Mouse (Mus musculus) forebrain, embryonic 16.5 days (tissue): ENCODE data around the gene Olfr1247. TPM values are rescaled to one million over a fixed set of nuclear protein-coding genes. Genes with fewer than 3 reads are reported as not detected.
"Not testable (repeated sequence)": the region's sequence is repeated elsewhere in the genome, so short reads cannot be mapped to it uniquely, and the experiment has no call there.

Experiments
- ATAC-seq: fragments of 200-750 bp; cut with Nextera tagmentation; 2 replicates; pipeline ENCODE4 v1.8.0; 2017; ENCODE audit warnings: mild to moderate bottlenecking, moderate library complexity
- H3K27ac ChIP-seq: fragments of 300-500 bp; sonication (generic); 2 replicates; pipeline ENCODE4 v1.5.1; 2014; ENCODE audit warnings: low read length, control low read depth
- H3K27me3 ChIP-seq: fragments of 300-500 bp; sonication (generic); replicated peaks from 2 replicates; pipeline ENCODE4 v1.6.1; 2014; ENCODE audit warnings: low read length; ENCODE audit not compliant: control insufficient read depth, insufficient read depth
- H3K36me3 ChIP-seq: fragments of 300-500 bp; sonication (generic); 2 replicates; pipeline ENCODE4 v1.6.1; 2014; ENCODE audit not compliant: control insufficient read depth, insufficient read depth
- H3K4me1 ChIP-seq: fragments of 300-500 bp; sonication (generic); replicated peaks from 2 replicates; pipeline ENCODE4 v1.6.1; 2014; ENCODE audit warnings: low read length; ENCODE audit not compliant: control insufficient read depth, insufficient read depth
- H3K4me2 ChIP-seq: fragments of 300-500 bp; sonication (generic); 2 replicates; pipeline ENCODE4 v1.6.1; 2014; ENCODE audit warnings: mild to moderate bottlenecking, low read length, control low read depth
- H3K4me3 ChIP-seq: fragments of 300-500 bp; sonication (generic); replicated peaks from 2 replicates; pipeline ENCODE4 v1.5.1; 2014; ENCODE audit warnings: mild to moderate bottlenecking, low read length, control low read depth
- H3K9ac ChIP-seq: fragments of 300-500 bp; sonication (generic); replicated peaks from 2 replicates; pipeline ENCODE4 v1.6.1; 2014; ENCODE audit warnings: low read depth, low read length, control low read depth
- H3K9me3 ChIP-seq: fragments of 300-500 bp; sonication (generic); 2 replicates; pipeline ENCODE4 v1.6.1; 2016; ENCODE audit warnings: low read length; ENCODE audit not compliant: control insufficient read depth
- WGBS: fragments of 180-500 bp; shearing (Covaris S2); extraction: QIAGEN DNeasy Blood & Tissue Kit; methylation state at CpG from one replicate; pipeline ENCODE4 v1.1.7; 2014; 5-methylcytosine and 5-hydroxymethylcytosine counted together
- polyA plus RNA-seq: library from polyadenylated mRNA; unstranded; fragments of >200 nt; fragmentation: Nextera tagmentation; extraction: Ambion mirVana; gene quantifications from 2 replicates; pipeline ENCODE4 v1.2.1, GENCODE M21; 2015

The Olfr1247 gene
- not detected in 2 replicates for polyA plus RNA-seq

- H3K4me3 ChIP-seq, result no peak within 1 kb of the TSS
- no peak within 1 kb of the TSS for H3K27ac ChIP-seq
- no peak within 1 kb of the TSS for H3K4me2 ChIP-seq
- no peaks in the 10 kb centered on the region for H3K9me3 ChIP-seq
- no peaks in the 10 kb centered on the region for H3K36me3 ChIP-seq
- ATAC-seq, result no peak
- H3K27me3 ChIP-seq, result no peaks in the 10 kb centered on the region
- H3K9ac ChIP-seq, result no peak within 1 kb of the TSS
- WGBS, result 93% methylated on average over 2 of the region's 2 CpGs
- no peaks in the 10 kb centered on the region for H3K4me1 ChIP-seq
Measured at GRCm38 (mm10) chr2:89614030-89614429, at the start of gene Olfr1247. Olfr1247 (minus strand) TSS chr2:89614130.

- Histone ChIP-seq H3K36me3 (no peaks in the 10 kb centered on the region), H3K9ac (no peak within 1 kb of the TSS), H3K4me2 (no peak within 1 kb of the TSS), H3K4me1 (no peaks in the 10 kb centered on the region), H3K9me3 (no peaks in the 10 kb centered on the region), H3K27me3 (no peaks in the 10 kb centered on the region), H3K4me3 (no peak within 1 kb of the TSS), H3K27ac (no peak within 1 kb of the TSS)
- ATAC-seq, result no peak
Measured at GRCm38 (mm10) chr2:89661367-89661766, 47.4 kb upstream of the Olfr1247 start, which contains the start of gene Olfr1250. Olfr1250 (minus strand) TSS chr2:89661467.

GRCm38 (mm10) chr2:89634883-89635282 lies 21.0 kb upstream of the Olfr1247 start, which contains the start of gene Olfr1249:
Olfr1249 (minus strand) TSS chr2:89634983.
- no peaks in the 10 kb centered on the region for H3K36me3 ChIP-seq
- no peak within 1 kb of the TSS for H3K9ac ChIP-seq
- no peaks in the 10 kb centered on the region for H3K9me3 ChIP-seq
- no peak for ATAC-seq
- no peak within 1 kb of the TSS for H3K4me2 ChIP-seq
- WGBS, result 91% methylated on average over 2 of the region's 2 CpGs
- no peak within 1 kb of the TSS for H3K4me3 ChIP-seq
- no peaks in the 10 kb centered on the region for H3K27me3 ChIP-seq
- no peaks in the 10 kb centered on the region for H3K4me1 ChIP-seq
- no peak within 1 kb of the TSS for H3K27ac ChIP-seq

GRCm38 (mm10) chr2:89618145-89618544 lies 4.2 kb upstream of the Olfr1247 start, which contains the start of gene Olfr1248:
Olfr1248 (minus strand) TSS chr2:89618245.
- H3K4me3 ChIP-seq, H3K27ac ChIP-seq, ATAC-seq, H3K27me3 ChIP-seq, H3K4me2 ChIP-seq, H3K9me3 ChIP-seq, H3K4me1 ChIP-seq, H3K9ac ChIP-seq, H3K36me3 ChIP-seq: not testable (repeated sequence)
- WGBS, result 95% methylated on average over 1 of the region's 1 CpGs

- Histone ChIP-seq H3K36me3 (no peaks in the 10 kb centered on the region), H3K9me3 (no peaks in the 10 kb centered on the region), H3K9ac (no peak within 1 kb of the TSS), H3K27me3 (no peaks in the 10 kb centered on the region), H3K27ac (no peak within 1 kb of the TSS), H3K4me2 (no peak within 1 kb of the TSS), H3K4me3 (no peak within 1 kb of the TSS), H3K4me1 (no peaks in the 10 kb centered on the region)
- no peak for ATAC-seq
- WGBS, result 81% methylated on average over 2 of the region's 2 CpGs
Measured at GRCm38 (mm10) chr2:89593057-89593456, 20.9 kb downstream of the Olfr1247 start, which contains the start of gene Olfr1246. Olfr1246 (minus strand) TSS chr2:89593157.

- WGBS, result 90% methylated on average over 1 of the region's 1 CpGs
- ATAC-seq, result no peak
- H3K36me3 ChIP-seq, result no peaks in the 10 kb centered on the region
- H3K4me3 ChIP-seq, result no peak within 1 kb of the TSS
- no peaks in the 10 kb centered on the region; the same call in 1 of the 2 replicates for H3K9me3 ChIP-seq
- no peak within 1 kb of the TSS for H3K9ac ChIP-seq
- H3K4me1 ChIP-seq, result no peaks in the 10 kb centered on the region
- no peaks in the 10 kb centered on the region for H3K27me3 ChIP-seq
- H3K27ac ChIP-seq, result no peak within 1 kb of the TSS
- no peak within 1 kb of the TSS for H3K4me2 ChIP-seq
Measured at GRCm38 (mm10) chr2:89578347-89578746, 35.6 kb downstream of the Olfr1247 start, which contains the start of gene Olfr1245. Olfr1245 (minus strand) TSS chr2:89578447.

GRCm38 (mm10) chr2:89562706-89563105 lies 51.2 kb downstream of the Olfr1247 start:
- H3K27ac ChIP-seq, ATAC-seq, H3K36me3 ChIP-seq, H3K9me3 ChIP-seq, H3K4me2 ChIP-seq, H3K9ac ChIP-seq, H3K4me1 ChIP-seq, H3K4me3 ChIP-seq, H3K27me3 ChIP-seq: not testable (repeated sequence)
- WGBS, result 38% methylated on average over 2 of the region's 2 CpGs

Other genes with a start within 250 kb of the Olfr1247 start
- not detected in 2 replicates for gene Olfr1234, start 249.3 kb downstream of the Olfr1247 start, polyA plus RNA-seq
- not detected in 2 replicates for gene Olfr1238, start 204.5 kb downstream of the Olfr1247 start, polyA plus RNA-seq
- gene Olfr1239, start 193.7 kb downstream of the Olfr1247 start, polyA plus RNA-seq, result not detected in 2 replicates
- gene Olfr1240, start 171.1 kb downstream of the Olfr1247 start, polyA plus RNA-seq, result not detected in 2 replicates
- not detected in 2 replicates for gene Olfr1241, start 127.0 kb downstream of the Olfr1247 start, polyA plus RNA-seq
- not detected in 2 replicates for gene Olfr1242, start 115.8 kb downstream of the Olfr1247 start, polyA plus RNA-seq
- not detected in 2 replicates for gene Olfr1243, start 82.6 kb downstream of the Olfr1247 start, polyA plus RNA-seq
- gene Olfr1245, start 35.7 kb downstream of the Olfr1247 start, polyA plus RNA-seq, result not detected in 2 replicates
- gene Olfr1246, start 21.0 kb downstream of the Olfr1247 start, polyA plus RNA-seq, result not detected in 2 replicates
- not detected in 2 replicates for gene Olfr1248, start 4.1 kb upstream of the Olfr1247 start, polyA plus RNA-seq
- gene Olfr1249, start 20.9 kb upstream of the Olfr1247 start, polyA plus RNA-seq, result not detected in 2 replicates
- not detected in 2 replicates for gene Olfr1250, start 47.3 kb upstream of the Olfr1247 start, polyA plus RNA-seq
- gene Olfr1251, start 57.8 kb upstream of the Olfr1247 start, polyA plus RNA-seq, result not detected in 2 replicates
- gene Olfr1252, start 110.9 kb upstream of the Olfr1247 start, polyA plus RNA-seq, result not detected in 2 replicates
- gene Olfr1253, start 143.0 kb upstream of the Olfr1247 start, polyA plus RNA-seq, result not detected in 2 replicates
- gene Olfr1254, start 179.5 kb upstream of the Olfr1247 start, polyA plus RNA-seq, result not detected in 2 replicates
- not detected in 2 replicates for gene Olfr1255, start 197.9 kb upstream of the Olfr1247 start, polyA plus RNA-seq
- gene Olfr1256, start 227.4 kb upstream of the Olfr1247 start, polyA plus RNA-seq, result not detected in 2 replicates
- gene Olfr48, start 234.1 kb upstream of the Olfr1247 start, polyA plus RNA-seq, result not detected in 2 replicates